Mouse (Mus musculus): ENCODE measurements at regions not wholly inside any gene's neighbourhood (a gene's known extent, or its start where the extent isn't known, plus 50 kb on each side); places are given as distances from the start of the nearest gene placed in this dataset.
A peak's percentile ranks its signal among the peaks of the same experiment; 100 is the strongest.

DNA sequence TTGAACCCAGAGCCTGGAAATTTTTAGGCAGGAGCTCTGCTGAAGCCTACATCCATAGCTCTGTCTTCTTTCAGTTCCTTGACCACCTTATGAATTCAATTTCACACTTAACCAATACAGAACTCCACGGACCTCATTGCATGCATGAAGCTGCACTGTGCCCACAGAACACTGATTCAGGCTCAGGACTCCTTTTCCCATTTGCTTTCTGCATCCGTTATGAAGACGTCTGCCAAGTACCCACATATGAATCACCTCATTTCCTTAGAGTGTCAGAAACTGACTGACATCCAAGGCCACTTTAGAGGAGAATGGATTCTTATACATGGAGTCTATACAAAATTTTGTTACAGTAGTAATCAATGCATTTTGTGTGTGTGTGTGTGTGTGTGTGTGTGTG, 932.8 kb downstream of the Pla2g4a start:
- Histone ChIP-seq H3K9me3 (ENCODE audit: low read length) (no peaks in the 10 kb centered on the region), H3K36me3 (ENCODE audit: insufficient read depth, low read length) (no peaks in the 10 kb centered on the region), H3K4me1 (replicated peaks; ENCODE audit: low read depth, low read length) (no peaks in the 10 kb centered on the region), H3K27me3 (ENCODE audit: insufficient read depth, low read length) (no peaks in the 10 kb centered on the region), H3K4me3 (replicated peaks; ENCODE audit: low read length) (no peak overlapping the region)
- TF ChIP-seq NANOG (IDR thresholded peaks at IDR 0.05; ENCODE audit: borderline replicate concordance, low read length) (no peak), POU5F1 (IDR thresholded peaks at IDR 0.05; ENCODE audit: borderline replicate concordance, low read length) (no peak), CTCF (conservative IDR thresholded peaks at IDR 0.05; ENCODE audit: low read length) (no peak)

DNA sequence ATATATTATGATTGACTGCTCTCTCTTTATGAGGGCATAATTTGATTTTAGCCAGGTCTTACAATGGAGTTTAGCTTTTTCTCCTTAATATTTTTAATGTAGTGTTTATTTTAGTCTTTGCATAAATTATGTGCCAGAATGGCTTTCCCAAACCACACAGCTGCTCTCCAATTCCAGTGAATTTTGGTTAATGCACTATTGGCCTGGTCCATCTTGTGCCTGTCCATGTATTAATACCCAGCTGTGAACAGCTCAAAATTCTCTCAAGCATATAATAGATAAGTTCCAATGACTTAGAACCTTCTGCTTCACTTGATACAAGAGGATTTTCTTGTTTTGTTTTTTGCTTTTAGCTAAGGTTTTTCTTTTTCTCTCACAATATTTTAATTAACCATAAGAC, 939.4 kb downstream of the Pla2g4a start:
- Histone ChIP-seq H3K36me3 (ENCODE audit: insufficient read depth, low read length) (no peaks in the 10 kb centered on the region), H3K4me1 (replicated peaks; ENCODE audit: low read depth, low read length) (no peaks in the 10 kb centered on the region), H3K4me3 (replicated peaks; ENCODE audit: low read length) (no peak overlapping the region), H3K9me3 (ENCODE audit: low read length) (no peaks in the 10 kb centered on the region), H3K27me3 (ENCODE audit: insufficient read depth, low read length) (no peaks in the 10 kb centered on the region)
- TF ChIP-seq NANOG (IDR thresholded peaks at IDR 0.05; ENCODE audit: borderline replicate concordance, low read length) = no peak
- no peak for TF ChIP-seq CTCF (conservative IDR thresholded peaks at IDR 0.05; ENCODE audit: low read length)
- TF ChIP-seq POU5F1 (IDR thresholded peaks at IDR 0.05; ENCODE audit: borderline replicate concordance, low read length) = no peak

DNA sequence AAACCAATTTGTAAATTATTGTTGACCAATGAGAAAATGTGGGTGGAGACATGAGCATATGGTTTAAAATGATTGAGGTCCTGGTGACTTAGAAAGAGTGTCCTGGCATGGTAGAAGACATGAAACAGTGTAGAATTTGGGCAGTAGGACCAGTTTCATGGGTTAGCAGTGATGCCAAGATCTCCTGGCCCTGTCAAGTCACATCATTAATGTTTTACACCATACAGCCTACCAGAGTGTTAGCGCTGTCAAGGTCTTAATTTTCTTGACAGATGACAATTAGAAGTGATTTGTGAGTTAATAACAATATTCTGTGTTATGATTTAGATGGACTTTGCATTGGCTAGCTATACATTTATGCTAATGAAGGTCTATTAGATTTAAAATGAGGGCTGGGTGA, 939.8 kb downstream of the Pla2g4a start:
- no peaks in the 10 kb centered on the region for H3K27me3 ChIP-seq (ENCODE audit: insufficient read depth, low read length)
- H3K9me3 ChIP-seq (ENCODE audit: low read length) = no peaks in the 10 kb centered on the region
- H3K4me1 ChIP-seq (replicated peaks; ENCODE audit: low read depth, low read length) = no peaks in the 10 kb centered on the region
- H3K36me3 ChIP-seq (ENCODE audit: insufficient read depth, low read length) = no peaks in the 10 kb centered on the region
- no peak overlapping the region for H3K4me3 ChIP-seq (replicated peaks; ENCODE audit: low read length)
- no peak for TF ChIP-seq NANOG (IDR thresholded peaks at IDR 0.05; ENCODE audit: borderline replicate concordance, low read length)
- TF ChIP-seq POU5F1 (IDR thresholded peaks at IDR 0.05; ENCODE audit: borderline replicate concordance, low read length) = no peak
- TF ChIP-seq CTCF (conservative IDR thresholded peaks at IDR 0.05; ENCODE audit: low read length) = no peak

DNA sequence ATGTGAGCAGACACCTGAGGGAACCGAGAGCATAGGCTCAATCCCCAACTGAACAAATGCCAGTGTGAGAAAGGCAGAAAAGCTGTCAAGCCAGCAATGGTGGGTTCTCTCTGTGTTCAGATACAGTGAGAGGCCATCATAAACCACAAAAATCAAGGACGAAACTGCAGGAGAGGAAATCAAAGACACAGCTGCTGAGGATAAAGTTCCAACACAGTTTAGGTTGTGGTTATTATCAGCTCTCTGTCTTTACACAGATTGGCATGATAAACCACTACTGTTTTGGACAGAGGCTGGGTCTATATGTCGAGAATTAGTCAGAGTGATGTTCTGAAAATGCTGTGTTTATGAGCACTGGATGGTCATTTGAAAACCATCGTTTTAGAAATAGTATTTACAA, 946.5 kb downstream of the Pla2g4a start:
- no peaks in the 10 kb centered on the region for H3K36me3 ChIP-seq (ENCODE audit: insufficient read depth, low read length)
- H3K4me1 ChIP-seq (replicated peaks; ENCODE audit: low read depth, low read length) = no peaks in the 10 kb centered on the region
- H3K9me3 ChIP-seq (ENCODE audit: low read length) = no peaks in the 10 kb centered on the region
- no peak for TF ChIP-seq CTCF (conservative IDR thresholded peaks at IDR 0.05; ENCODE audit: low read length)
- no peak for TF ChIP-seq NANOG (IDR thresholded peaks at IDR 0.05; ENCODE audit: borderline replicate concordance, low read length)
- TF ChIP-seq POU5F1 (IDR thresholded peaks at IDR 0.05; ENCODE audit: borderline replicate concordance, low read length) = no peak
- H3K4me3 ChIP-seq (replicated peaks; ENCODE audit: low read length) = no peak overlapping the region
- H3K27me3 ChIP-seq (ENCODE audit: insufficient read depth, low read length) = no peaks in the 10 kb centered on the region

DNA sequence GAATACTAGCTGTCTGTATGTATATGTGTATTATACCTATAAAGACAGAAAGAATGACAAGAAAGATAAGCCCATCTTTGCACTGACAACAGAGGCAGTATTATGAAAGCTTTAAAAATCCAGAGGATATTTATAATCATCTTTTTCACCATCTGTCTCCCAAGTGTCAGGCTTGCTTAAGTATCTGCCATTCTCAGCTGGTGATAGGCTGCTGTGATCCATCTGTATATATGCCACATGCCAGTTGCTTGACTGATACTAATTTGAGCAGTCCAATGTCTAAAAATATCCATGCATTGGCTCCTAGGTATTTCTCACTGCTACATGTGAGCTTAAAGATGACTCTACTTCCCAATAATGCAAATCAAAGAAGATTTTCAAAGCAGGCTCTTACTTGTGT, 950.3 kb downstream of the Pla2g4a start:
- H3K27me3 ChIP-seq (ENCODE audit: insufficient read depth, low read length) = no peaks in the 10 kb centered on the region
- H3K9me3 ChIP-seq (ENCODE audit: low read length) = no peaks in the 10 kb centered on the region
- no peaks in the 10 kb centered on the region for H3K4me1 ChIP-seq (replicated peaks; ENCODE audit: low read depth, low read length)
- TF ChIP-seq NANOG (IDR thresholded peaks at IDR 0.05; ENCODE audit: borderline replicate concordance, low read length) = no peak
- TF ChIP-seq CTCF (conservative IDR thresholded peaks at IDR 0.05; ENCODE audit: low read length) = no peak
- no peak for TF ChIP-seq POU5F1 (IDR thresholded peaks at IDR 0.05; ENCODE audit: borderline replicate concordance, low read length)
- H3K4me3 ChIP-seq (replicated peaks; ENCODE audit: low read length) = no peak overlapping the region
- H3K36me3 ChIP-seq (ENCODE audit: insufficient read depth, low read length) = no peaks in the 10 kb centered on the region

DNA sequence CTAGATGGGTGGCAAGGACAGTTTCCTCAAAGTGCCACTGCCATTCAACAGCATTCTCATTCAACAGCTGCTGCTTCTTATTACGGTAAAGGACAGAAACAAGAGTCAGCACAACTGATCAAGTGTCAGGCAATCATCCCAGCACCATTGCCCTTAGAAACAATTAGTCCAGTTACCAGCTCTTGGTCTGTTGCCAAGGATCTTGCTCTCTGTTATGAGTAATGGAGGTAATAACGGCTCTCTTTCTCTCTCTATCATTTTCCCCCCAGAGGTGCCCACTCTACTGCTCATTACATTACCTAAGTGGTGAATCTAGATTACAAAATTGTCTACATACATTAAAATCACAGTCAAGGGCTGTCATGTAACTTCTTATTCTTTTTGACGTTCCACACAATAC, 961.0 kb downstream of the Pla2g4a start:
- TF ChIP-seq NANOG (IDR thresholded peaks at IDR 0.05; ENCODE audit: borderline replicate concordance, low read length) (no peak), CTCF (conservative IDR thresholded peaks at IDR 0.05; ENCODE audit: low read length) (no peak), POU5F1 (IDR thresholded peaks at IDR 0.05; ENCODE audit: borderline replicate concordance, low read length) (no peak)
- no peaks in the 10 kb centered on the region for H3K27me3 ChIP-seq (ENCODE audit: insufficient read depth, low read length)
- H3K9me3 ChIP-seq (ENCODE audit: low read length) = no peaks in the 10 kb centered on the region
- H3K4me1 ChIP-seq (replicated peaks; ENCODE audit: low read depth, low read length) = no peaks in the 10 kb centered on the region
- H3K36me3 ChIP-seq (ENCODE audit: insufficient read depth, low read length) = no peaks in the 10 kb centered on the region
- no peak overlapping the region for H3K4me3 ChIP-seq (replicated peaks; ENCODE audit: low read length)

DNA sequence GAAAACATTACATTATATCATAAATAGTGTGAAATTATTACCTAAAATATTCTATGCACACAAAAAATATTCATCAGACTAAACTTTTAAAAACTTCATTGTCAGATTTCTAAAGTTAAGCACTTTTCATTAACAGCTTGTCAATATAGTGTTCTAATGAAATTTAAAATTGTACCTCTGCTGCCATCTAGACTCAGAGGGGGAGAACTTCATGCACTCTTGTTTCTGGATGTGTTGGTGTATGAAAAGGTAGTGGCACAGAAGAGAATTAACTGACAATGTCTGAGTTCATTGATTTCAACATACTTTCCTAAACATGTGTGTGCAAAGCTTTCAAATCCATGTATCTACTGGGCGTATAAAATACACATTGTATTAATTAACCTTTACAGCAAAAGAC, 967.5 kb downstream of the Pla2g4a start:
- H3K27me3 ChIP-seq (ENCODE audit: insufficient read depth, low read length) = no peaks in the 10 kb centered on the region
- no peak overlapping the region for H3K4me3 ChIP-seq (replicated peaks; ENCODE audit: low read length)
- H3K9me3 ChIP-seq (ENCODE audit: low read length) = no peaks in the 10 kb centered on the region
- H3K36me3 ChIP-seq (ENCODE audit: insufficient read depth, low read length) = no peaks in the 10 kb centered on the region
- no peaks in the 10 kb centered on the region for H3K4me1 ChIP-seq (replicated peaks; ENCODE audit: low read depth, low read length)
- no peak for TF ChIP-seq NANOG (IDR thresholded peaks at IDR 0.05; ENCODE audit: borderline replicate concordance, low read length)
- TF ChIP-seq CTCF (conservative IDR thresholded peaks at IDR 0.05; ENCODE audit: low read length) = peak; percentile 34
- TF ChIP-seq POU5F1 (IDR thresholded peaks at IDR 0.05; ENCODE audit: borderline replicate concordance, low read length) = no peak

DNA sequence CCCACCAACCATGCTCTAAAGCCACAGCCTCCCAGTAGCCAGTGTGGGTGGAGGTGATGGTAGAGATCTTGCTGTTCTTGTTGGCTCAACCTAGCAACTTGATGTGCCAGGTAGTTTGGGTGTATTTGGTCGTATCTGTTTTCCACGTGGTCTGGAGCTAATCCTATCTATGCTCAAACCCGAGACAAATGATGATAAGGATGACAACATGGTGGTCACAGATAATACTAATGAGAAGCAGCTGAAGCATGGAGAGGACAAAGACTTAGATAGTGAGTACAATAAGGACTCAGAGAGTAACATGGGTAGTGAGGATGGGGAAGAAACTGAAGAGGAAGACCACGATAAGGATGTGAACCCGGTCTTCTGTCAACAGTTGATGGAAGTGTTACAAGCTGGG, 983.7 kb downstream of the Pla2g4a start:
- H3K27me3 ChIP-seq (ENCODE audit: insufficient read depth, low read length) = no peaks in the 10 kb centered on the region
- no peaks in the 10 kb centered on the region for H3K9me3 ChIP-seq (ENCODE audit: low read length)
- H3K4me3 ChIP-seq (replicated peaks; ENCODE audit: low read length) = no peak overlapping the region
- TF ChIP-seq CTCF (conservative IDR thresholded peaks at IDR 0.05; ENCODE audit: low read length) = no peak
- TF ChIP-seq NANOG (IDR thresholded peaks at IDR 0.05; ENCODE audit: borderline replicate concordance, low read length) = no peak
- no peak for TF ChIP-seq POU5F1 (IDR thresholded peaks at IDR 0.05; ENCODE audit: borderline replicate concordance, low read length)
- H3K4me1 ChIP-seq (replicated peaks; ENCODE audit: low read depth, low read length) = no peaks in the 10 kb centered on the region
- no peaks in the 10 kb centered on the region for H3K36me3 ChIP-seq (ENCODE audit: insufficient read depth, low read length)

DNA sequence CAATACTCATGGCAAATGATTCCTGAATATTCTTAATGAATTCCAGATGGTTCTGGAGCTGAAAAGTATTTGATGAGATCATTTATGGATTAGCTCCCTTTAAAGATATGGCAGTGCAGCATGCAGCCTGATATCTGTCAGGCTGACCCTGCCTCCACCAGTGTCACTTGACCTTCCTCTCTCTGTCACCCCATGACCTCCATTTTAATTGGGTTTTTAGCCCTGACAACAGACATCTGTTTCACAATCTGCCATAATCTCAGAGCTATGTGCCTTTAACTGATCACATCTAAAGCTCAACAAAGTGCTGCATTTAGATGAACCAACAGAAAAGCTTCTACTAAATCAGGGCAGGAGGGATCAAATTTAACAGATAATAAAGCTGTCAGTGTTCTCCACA, 995.7 kb downstream of the Pla2g4a start:
- TF ChIP-seq CTCF (conservative IDR thresholded peaks at IDR 0.05; ENCODE audit: low read length) (no peak), POU5F1 (IDR thresholded peaks at IDR 0.05; ENCODE audit: borderline replicate concordance, low read length) (no peak), NANOG (IDR thresholded peaks at IDR 0.05; ENCODE audit: borderline replicate concordance, low read length) (no peak)
- H3K36me3 ChIP-seq (ENCODE audit: insufficient read depth, low read length) = no peaks in the 10 kb centered on the region
- H3K27me3 ChIP-seq (ENCODE audit: insufficient read depth, low read length) = no peaks in the 10 kb centered on the region
- no peaks in the 10 kb centered on the region for H3K4me1 ChIP-seq (replicated peaks; ENCODE audit: low read depth, low read length)
- no peak overlapping the region for H3K4me3 ChIP-seq (replicated peaks; ENCODE audit: low read length)
- H3K9me3 ChIP-seq (ENCODE audit: low read length) = no peaks in the 10 kb centered on the region
